Mouse (Mus musculus) hindbrain, embryonic 11.5 days (tissue): ENCODE data around the gene Gm17571. TPM values are rescaled to one million over a fixed set of nuclear protein-coding genes. Genes with fewer than 3 reads are reported as not detected.

ENCODE experiments used
- ATAC-seq: fragments of 200-750 bp; cut with Nextera tagmentation; 2 replicates; pipeline ENCODE4 v1.8.0; 2017; ENCODE audit warnings: mild to moderate bottlenecking, moderate TSS enrichment, moderate library complexity; ENCODE audit not compliant: low FRiP score
- DNase-seq: peaks from one replicate; pipeline ENCODE4 v3.0.0-alpha.2; 2015; ENCODE audit warnings: low spot score
- H3K27ac ChIP-seq: fragments of 300-500 bp; sonication (generic); 2 replicates; pipeline ENCODE4 v1.5.1; 2014; ENCODE audit warnings: mild to moderate bottlenecking, low read depth, low read length
- H3K27me3 ChIP-seq: fragments of 300-500 bp; sonication (generic); 2 replicates; pipeline ENCODE4 v1.6.1; 2014; ENCODE audit warnings: mild to moderate bottlenecking, low read length, moderate library complexity, mixed read lengths; ENCODE audit not compliant: control insufficient read depth, insufficient read depth
- H3K36me3 ChIP-seq: fragments of 300-500 bp; sonication (generic); 2 replicates; pipeline ENCODE4 v1.6.1; 2014; ENCODE audit warnings: mild to moderate bottlenecking, low read length, moderate library complexity, mixed read lengths; ENCODE audit not compliant: control insufficient read depth, insufficient read depth
- H3K4me1 ChIP-seq: fragments of 300-500 bp; sonication (generic); replicated peaks from 2 replicates; pipeline ENCODE4 v1.6.1; 2014; ENCODE audit warnings: low read length, mixed read lengths; ENCODE audit not compliant: control insufficient read depth, insufficient read depth
- H3K4me2 ChIP-seq: fragments of 300-500 bp; sonication (generic); replicated peaks from 2 replicates; pipeline ENCODE4 v1.6.1; 2014; ENCODE audit warnings: mild to moderate bottlenecking, low read depth, low read length
- H3K4me3 ChIP-seq: fragments of 300-500 bp; sonication (generic); 2 replicates; pipeline ENCODE4 v1.5.1; 2014; ENCODE audit warnings: low read depth, low read length
- H3K9ac ChIP-seq: fragments of 300-500 bp; sonication (generic); 2 replicates; pipeline ENCODE4 v1.6.1; 2014; ENCODE audit warnings: low read depth, low read length
- H3K9me3 ChIP-seq: fragments of 300-500 bp; sonication (generic); 2 replicates; pipeline ENCODE4 v1.6.1; 2016; ENCODE audit warnings: low read length; ENCODE audit not compliant: control insufficient read depth
- WGBS: fragments of 180-500 bp; shearing (Covaris S2); extraction: QIAGEN DNeasy Blood & Tissue Kit; methylation state at CpG from one replicate; pipeline ENCODE4 v1.1.7; 2014; 5-methylcytosine and 5-hydroxymethylcytosine counted together
- polyA plus RNA-seq: library from polyadenylated mRNA; unstranded; fragments of >200 nt; fragmentation: Nextera tagmentation; extraction: Ambion mirVana; gene quantifications from 2 replicates; pipeline ENCODE4 v1.2.1, GENCODE M21; 2014

Gm17571 gene
- polyA plus RNA-seq, result not detected in 2 replicates

GRCm38 (mm10) chr9:13446703-13447285 is at the start of gene Gm17571:
Gm17571 (minus strand) TSS chr9:13446753.
- no peak within 1 kb of the TSS for H3K27ac ChIP-seq
- H3K9me3 ChIP-seq, result no peaks in the 10 kb centered on the region
- 87% methylated on average over 4 of the region's 4 CpGs for WGBS
- no peaks in the 10 kb centered on the region for H3K27me3 ChIP-seq
- H3K4me3 ChIP-seq, result no peak within 1 kb of the TSS
- H3K4me2 ChIP-seq, result no peak within 1 kb of the TSS
- H3K4me1 ChIP-seq, result no peaks in the 10 kb centered on the region; the same call in 1 of the 2 replicates
- ATAC-seq (no peak), DNase-seq (no peak)
- H3K36me3 ChIP-seq, result no peaks in the 10 kb centered on the region
- H3K9ac ChIP-seq, result no peak within 1 kb of the TSS

GRCm38 (mm10) chr9:13495530-13495929 is 49.0 kb upstream of the Gm17571 start:
- Histone ChIP-seq H3K4me2 (no peak overlapping the region), H3K27me3 (no peaks in the 10 kb centered on the region), H3K4me3 (no peak overlapping the region), H3K36me3 (no peaks in the 10 kb centered on the region), H3K9ac (no peak overlapping the region), H3K4me1 (no peaks in the 10 kb centered on the region), H3K9me3 (no peaks in the 10 kb centered on the region), H3K27ac (no peak overlapping the region)
- DNase-seq, result no peak
- no peak for ATAC-seq

GRCm38 (mm10) chr9:13493746-13494145 is 47.2 kb upstream of the Gm17571 start:
- DNase-seq, result no peak
- no peaks in the 10 kb centered on the region for H3K27me3 ChIP-seq
- H3K36me3 ChIP-seq, result no peaks in the 10 kb centered on the region
- no peak overlapping the region for H3K4me3 ChIP-seq
- H3K27ac ChIP-seq, result no peak overlapping the region
- ATAC-seq, result no peak
- no peak overlapping the region for H3K9ac ChIP-seq
- no peak overlapping the region for H3K4me2 ChIP-seq
- WGBS, result 91% methylated on average over 2 of the region's 2 CpGs
- H3K4me1 ChIP-seq, result no peaks in the 10 kb centered on the region
- no peaks in the 10 kb centered on the region for H3K9me3 ChIP-seq

- no peak overlapping the region for H3K4me3 ChIP-seq
- DNase-seq, result no peak
- H3K9ac ChIP-seq, result no peak overlapping the region
- H3K4me1 ChIP-seq, result no peaks in the 10 kb centered on the region
- H3K27ac ChIP-seq, result no peak overlapping the region
- H3K27me3 ChIP-seq, result no peaks in the 10 kb centered on the region
- no peak for ATAC-seq
- no peaks in the 10 kb centered on the region for H3K36me3 ChIP-seq
- H3K9me3 ChIP-seq, result no peaks in the 10 kb centered on the region
- WGBS, result 91% methylated on average over 2 of the region's 2 CpGs
- H3K4me2 ChIP-seq, result no peak overlapping the region
Observed at GRCm38 (mm10) chr9:13492807-13493206, 46.3 kb upstream of the Gm17571 start.

- WGBS, result 83% methylated on average over 9 of the region's 9 CpGs
- no peak overlapping the region for H3K9ac ChIP-seq
- no peaks in the 10 kb centered on the region for H3K4me1 ChIP-seq
- ATAC-seq (no peak), DNase-seq (no peak)
- H3K27ac ChIP-seq, result no peak overlapping the region
- no peaks in the 10 kb centered on the region for H3K36me3 ChIP-seq
- H3K4me3 ChIP-seq, result no peak overlapping the region
- H3K27me3 ChIP-seq, result no peaks in the 10 kb centered on the region
- H3K9me3 ChIP-seq, result no peaks in the 10 kb centered on the region
- H3K4me2 ChIP-seq, result no peak overlapping the region
Observed at GRCm38 (mm10) chr9:13491854-13492620, 45.5 kb upstream of the Gm17571 start.

- Histone ChIP-seq H3K4me3 (no peak overlapping the region), H3K4me2 (no peak overlapping the region), H3K9ac (no peak overlapping the region), H3K27me3 (no peaks in the 10 kb centered on the region), H3K27ac (no peak overlapping the region), H3K36me3 (no peaks in the 10 kb centered on the region), H3K9me3 (no peaks in the 10 kb centered on the region), H3K4me1 (no peaks in the 10 kb centered on the region)
- no peak for DNase-seq
- no peak for ATAC-seq
- 67% methylated on average over 1 of the region's 1 CpGs for WGBS
Observed at GRCm38 (mm10) chr9:13491107-13491506, 44.6 kb upstream of the Gm17571 start.

GRCm38 (mm10) chr9:13485914-13486313 is 39.4 kb upstream of the Gm17571 start:
- 83% methylated on average over 1 of the region's 1 CpGs for WGBS
- Histone ChIP-seq H3K36me3 (no peaks in the 10 kb centered on the region), H3K9me3 (no peaks in the 10 kb centered on the region), H3K4me2 (no peak overlapping the region), H3K27ac (no peak overlapping the region), H3K4me3 (no peak overlapping the region), H3K4me1 (peaks cover 3% of the 10 kb centered on the region; the same call in 1 of the 2 replicates), H3K27me3 (no peaks in the 10 kb centered on the region), H3K9ac (no peak overlapping the region)
- DNase-seq (no peak), ATAC-seq (no peak)

- ATAC-seq (no peak), DNase-seq (no peak)
- 74% methylated on average over 12 of the region's 12 CpGs for WGBS
Observed at GRCm38 (mm10) chr9:13484267-13485240, 38.0 kb upstream of the Gm17571 start.

More at GRCm38 (mm10) chr9:13484267-13485240, 38.0 kb upstream of the Gm17571 start:
- Histone ChIP-seq H3K36me3 (no peaks in the 10 kb centered on the region), H3K9me3 (no peaks in the 10 kb centered on the region), H3K27me3 (no peaks in the 10 kb centered on the region), H3K4me2 (no peak overlapping the region), H3K4me1 (peaks cover 3% of the 10 kb centered on the region; the same call in 1 of the 2 replicates), H3K27ac (no peak overlapping the region), H3K9ac (no peak overlapping the region), H3K4me3 (no peak overlapping the region)
